Mouse (Mus musculus): ENCODE results near the gene Glrx2. TPM values are rescaled to one million over a fixed set of nuclear protein-coding genes. Genes with fewer than 3 reads are reported as not detected.
"Not testable (repeated sequence)": the region's sequence is repeated elsewhere in the genome, so short reads cannot be mapped to it uniquely, and the experiment has no call there.

Gene Glrx2
- 125 and 181 TPM in 2 replicates for polyA plus RNA-seq (2012)

GRCm38 (mm10) chr1:143716038-143716437 lies at the start of gene Glrx2:
TSS of gene Glrx2 (plus strand) at chr1:143716338.
- TF ChIP-seq GATA1 (IDR thresholded peaks at IDR 0.05; ENCODE audit: low read length) = not testable (repeated sequence)

GRCm38 (mm10) chr1:143675734-143676361 lies 40.3 kb upstream of the Glrx2 start:
- no peak for TF ChIP-seq GATA1 (IDR thresholded peaks at IDR 0.05; ENCODE audit: low read length)

- TF ChIP-seq GATA1 (IDR thresholded peaks at IDR 0.05; ENCODE audit: low read length) = no peak
Measured at GRCm38 (mm10) chr1:143681108-143681507, 35.0 kb upstream of the Glrx2 start.

GRCm38 (mm10) chr1:143684849-143685248 lies 31.3 kb upstream of the Glrx2 start:
- no peak for TF ChIP-seq GATA1 (IDR thresholded peaks at IDR 0.05; ENCODE audit: low read length)

DNA sequence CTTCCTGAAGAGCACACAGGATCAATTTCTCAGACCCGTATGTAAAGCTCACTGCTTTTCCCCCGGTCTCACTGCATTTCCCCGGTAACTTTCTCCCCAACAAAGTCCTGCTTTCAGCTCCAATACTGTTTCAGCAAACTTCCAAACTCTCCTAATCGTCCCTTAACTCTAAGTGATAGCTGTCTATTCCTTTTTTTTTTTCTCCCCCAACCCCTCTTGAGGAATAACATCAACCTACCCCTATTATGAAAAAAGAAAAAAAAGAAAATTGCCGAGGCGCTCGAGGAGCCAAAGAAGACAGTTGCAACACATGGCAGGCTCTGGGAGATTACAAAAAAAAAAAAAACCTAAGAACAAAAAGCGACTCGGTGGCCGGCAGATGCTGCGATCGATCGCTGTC lies 14.4 kb upstream of the Glrx2 start:
- no peak for TF ChIP-seq GATA1 (IDR thresholded peaks at IDR 0.05; ENCODE audit: low read length)

DNA sequence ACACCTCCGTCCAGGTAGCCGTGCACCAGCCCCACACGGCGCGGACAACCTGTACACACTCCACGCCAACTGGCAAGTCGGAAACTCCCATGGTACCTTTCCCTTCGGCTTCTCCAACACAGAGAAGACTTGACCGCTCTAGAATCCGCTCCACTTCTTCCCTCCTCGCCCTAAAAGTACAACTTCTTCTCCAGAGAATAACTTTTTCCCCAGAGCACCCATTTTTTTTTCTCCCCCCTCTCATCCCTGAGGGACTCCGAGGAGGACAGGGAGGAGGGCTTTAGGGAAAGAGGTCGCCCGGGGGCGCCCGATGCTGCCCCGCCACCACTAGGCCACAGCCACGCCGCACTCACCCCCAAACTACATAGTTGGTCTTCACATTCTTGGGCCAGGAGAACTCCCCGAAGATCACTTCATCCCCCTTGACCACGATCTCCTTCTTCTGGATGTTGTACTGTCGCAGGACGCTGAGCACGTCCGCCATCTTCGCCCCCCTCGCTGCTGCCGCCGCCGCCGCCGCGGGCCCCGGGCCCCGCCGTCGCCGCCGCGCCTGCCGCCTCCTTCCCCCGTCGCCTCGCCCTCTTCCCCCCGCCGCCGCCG lies 13.9 kb upstream of the Glrx2 start:
- no peak for TF ChIP-seq GATA1 (IDR thresholded peaks at IDR 0.05; ENCODE audit: low read length)

DNA sequence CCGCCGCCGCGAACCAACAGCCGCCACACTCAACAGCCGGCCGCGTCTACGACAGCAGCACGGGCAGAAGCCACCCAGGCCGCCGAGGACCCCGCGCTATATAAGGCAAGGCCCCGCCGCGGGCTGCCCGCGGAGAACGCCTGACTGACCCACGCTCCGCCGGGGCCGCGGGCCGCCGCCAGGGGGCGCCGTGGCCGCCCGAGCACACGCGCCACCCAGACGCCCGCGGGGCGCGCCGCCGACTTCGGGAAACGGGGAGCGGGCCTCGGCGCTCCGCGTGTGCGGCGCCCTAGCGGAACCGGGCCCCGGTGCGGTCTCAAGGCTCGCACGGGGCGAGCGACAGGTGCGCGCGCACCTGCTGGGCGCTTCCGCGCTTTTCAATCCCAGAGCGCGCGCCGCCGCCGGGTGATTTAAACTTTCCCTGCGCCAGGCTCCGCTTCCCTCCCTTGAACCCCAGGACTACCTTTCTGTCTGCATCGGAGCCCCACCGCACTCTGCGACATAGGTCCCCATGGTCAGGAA lies 13.3 kb upstream of the Glrx2 start, which contains the start of gene Cdc73:
Gene Cdc73, minus strand, starts transcription at position 153 of the 522 bp plus-strand sequence.
- no peak for TF ChIP-seq GATA1 (IDR thresholded peaks at IDR 0.05; ENCODE audit: low read length)

GRCm38 (mm10) chr1:143707006-143707405 lies 9.1 kb upstream of the Glrx2 start:
- no peak for TF ChIP-seq GATA1 (IDR thresholded peaks at IDR 0.05; ENCODE audit: low read length)

DNA sequence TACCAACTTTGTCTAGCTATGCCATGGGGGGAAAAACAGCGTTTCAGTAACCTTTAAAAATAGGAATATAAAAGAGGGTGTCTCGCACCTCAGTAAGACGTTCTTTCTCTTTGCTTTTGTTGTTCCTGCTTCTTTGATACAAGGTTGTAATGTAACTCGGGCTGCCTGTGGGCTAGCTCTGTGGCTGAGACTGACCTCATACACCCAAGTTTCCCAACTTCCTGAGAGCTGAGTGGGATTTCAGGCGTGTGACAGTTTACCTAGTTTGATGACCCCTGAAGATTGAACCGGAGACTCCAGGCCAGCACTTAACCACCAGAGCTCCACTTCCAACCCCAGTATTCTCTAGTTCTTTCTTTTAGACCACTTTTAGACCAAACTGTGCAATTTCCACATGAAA lies 7.8 kb upstream of the Glrx2 start:
- no peak for TF ChIP-seq GATA1 (IDR thresholded peaks at IDR 0.05; ENCODE audit: low read length)

- no peak for TF ChIP-seq GATA1 (IDR thresholded peaks at IDR 0.05; ENCODE audit: low read length)
Measured at GRCm38 (mm10) chr1:143709966-143710626, 6.0 kb upstream of the Glrx2 start.

- no peak for TF ChIP-seq GATA1 (IDR thresholded peaks at IDR 0.05; ENCODE audit: low read length)
Measured at GRCm38 (mm10) chr1:143710627-143710976, 5.5 kb upstream of the Glrx2 start.

- TF ChIP-seq GATA1 (IDR thresholded peaks at IDR 0.05; ENCODE audit: low read length) = peak; percentile 91
Measured at GRCm38 (mm10) chr1:143724456-143725064, 8.4 kb downstream of the Glrx2 start.

- TF ChIP-seq GATA1 (IDR thresholded peaks at IDR 0.05; ENCODE audit: low read length) = peak; percentile 14
Measured at GRCm38 (mm10) chr1:143727701-143728445, 11.7 kb downstream of the Glrx2 start.

- TF ChIP-seq GATA1 (IDR thresholded peaks at IDR 0.05; ENCODE audit: low read length) = no peak
Measured at GRCm38 (mm10) chr1:143730899-143731298, 14.8 kb downstream of the Glrx2 start.

- no peak for TF ChIP-seq GATA1 (IDR thresholded peaks at IDR 0.05; ENCODE audit: low read length)
Measured at GRCm38 (mm10) chr1:143731691-143732090, 15.6 kb downstream of the Glrx2 start.

Measured in G1E-ER4 (cell line).